Mouse (Mus musculus) regulatory T cell (primary cell): ENCODE results near the gene Fnip2.

Experiments
- in situ Hi-C: fragments of 300-600 bp; cut with MboI, MseI; formaldehyde crosslinking; loops from one replicate; pipeline ENCODE4 v1.15.1; 2025; ENCODE audit warnings: high pct_unique_total_duplicates

Gene Fnip2

GRCm38 (mm10) chr3:79531581-79532271 is 35.9 kb downstream of the Fnip2 start:
- in situ Hi-C loops = no loop called here

DNA sequence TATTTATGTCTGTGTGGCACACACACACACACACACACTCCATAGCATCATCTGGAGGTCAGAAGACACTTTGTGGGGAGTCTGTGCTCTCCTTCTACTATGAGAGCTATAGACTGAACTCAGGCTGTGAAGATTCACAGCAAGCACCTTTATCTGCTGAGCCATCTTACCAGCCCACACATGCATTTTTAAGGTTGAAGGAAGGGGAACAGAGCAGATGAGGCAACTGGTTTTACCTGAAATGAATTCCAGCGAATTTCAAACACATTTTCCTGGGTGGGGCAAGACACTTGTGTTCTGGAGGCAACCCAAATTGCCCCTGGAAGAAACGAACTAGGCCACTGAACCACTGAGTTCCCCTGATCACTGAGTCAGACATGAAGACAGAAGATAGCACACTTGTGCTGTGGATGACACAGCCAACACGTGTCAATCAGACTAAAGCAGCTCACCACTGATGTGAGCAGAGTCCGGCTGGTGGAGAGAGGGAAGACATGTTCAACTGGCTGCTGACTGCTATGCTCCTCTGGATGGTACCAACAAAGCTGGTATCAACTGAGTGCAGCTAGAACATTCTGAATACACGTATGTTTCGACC is 38.0 kb downstream of the Fnip2 start:
- in situ Hi-C loops = no loop called here

- in situ Hi-C loops = no loop called here
Observed at GRCm38 (mm10) chr3:79528451-79528850, 39.1 kb downstream of the Fnip2 start.

GRCm38 (mm10) chr3:79527921-79528320 is 39.7 kb downstream of the Fnip2 start:
- in situ Hi-C loops = no loop called here

DNA sequence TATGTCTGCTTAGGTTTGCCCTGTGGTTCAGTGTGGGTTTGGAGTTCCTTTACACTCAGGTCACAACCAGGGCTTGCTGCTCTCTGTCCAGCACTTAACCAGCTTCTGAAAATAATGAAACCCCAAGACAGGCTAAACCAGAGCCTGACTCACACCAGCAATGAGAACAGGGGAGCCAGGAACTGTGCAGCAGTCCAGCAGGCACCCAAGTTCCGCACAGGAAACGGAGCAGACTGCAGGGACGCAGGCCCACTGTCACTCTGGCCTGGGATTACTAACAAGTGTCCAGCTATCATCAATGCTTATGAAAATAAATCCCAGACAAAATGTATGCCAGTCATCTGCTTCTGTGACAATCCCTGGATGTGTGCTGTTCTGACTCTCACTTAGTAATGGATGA is 40.1 kb downstream of the Fnip2 start:
- in situ Hi-C loops = no loop called here

DNA sequence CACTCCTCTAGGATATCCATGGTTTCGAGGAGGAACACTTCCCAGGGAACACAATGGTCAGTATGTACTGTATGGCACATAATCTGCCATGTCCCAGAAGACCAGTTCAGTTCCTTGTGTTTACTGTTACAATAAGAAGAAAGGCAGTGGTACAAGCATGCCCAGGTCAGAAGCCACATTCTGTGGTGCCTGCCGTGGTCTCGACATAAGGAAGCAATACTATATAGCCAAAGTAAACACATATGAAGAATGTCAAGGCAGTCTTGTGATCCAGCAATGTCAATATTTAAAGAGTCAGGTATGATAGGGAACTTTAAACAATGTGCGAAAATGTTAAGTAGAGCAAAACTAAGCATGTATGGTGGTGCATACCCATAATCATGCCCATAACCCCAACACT is 44.2 kb downstream of the Fnip2 start:
- in situ Hi-C loops = no loop called here

DNA sequence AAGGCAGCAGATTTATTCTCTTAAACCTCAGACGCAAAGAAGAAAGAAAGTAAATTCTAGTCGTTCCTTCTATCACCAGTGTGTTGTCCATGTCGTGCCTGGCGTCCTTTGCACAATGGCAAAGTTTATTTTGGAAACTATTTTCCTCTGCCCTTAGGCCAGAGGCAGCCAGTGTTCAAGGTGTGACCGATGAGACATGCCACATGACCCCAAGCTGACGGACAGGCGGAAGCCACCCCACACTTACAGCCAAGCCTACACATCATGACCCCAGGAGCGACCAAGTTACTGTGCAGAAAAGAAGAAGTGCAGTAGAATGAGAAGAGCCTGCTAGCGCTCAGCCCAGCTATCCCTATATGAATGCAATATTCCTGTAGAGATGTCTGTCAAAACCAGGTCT is 47.7 kb downstream of the Fnip2 start:
- in situ Hi-C loops = no loop called here

DNA sequence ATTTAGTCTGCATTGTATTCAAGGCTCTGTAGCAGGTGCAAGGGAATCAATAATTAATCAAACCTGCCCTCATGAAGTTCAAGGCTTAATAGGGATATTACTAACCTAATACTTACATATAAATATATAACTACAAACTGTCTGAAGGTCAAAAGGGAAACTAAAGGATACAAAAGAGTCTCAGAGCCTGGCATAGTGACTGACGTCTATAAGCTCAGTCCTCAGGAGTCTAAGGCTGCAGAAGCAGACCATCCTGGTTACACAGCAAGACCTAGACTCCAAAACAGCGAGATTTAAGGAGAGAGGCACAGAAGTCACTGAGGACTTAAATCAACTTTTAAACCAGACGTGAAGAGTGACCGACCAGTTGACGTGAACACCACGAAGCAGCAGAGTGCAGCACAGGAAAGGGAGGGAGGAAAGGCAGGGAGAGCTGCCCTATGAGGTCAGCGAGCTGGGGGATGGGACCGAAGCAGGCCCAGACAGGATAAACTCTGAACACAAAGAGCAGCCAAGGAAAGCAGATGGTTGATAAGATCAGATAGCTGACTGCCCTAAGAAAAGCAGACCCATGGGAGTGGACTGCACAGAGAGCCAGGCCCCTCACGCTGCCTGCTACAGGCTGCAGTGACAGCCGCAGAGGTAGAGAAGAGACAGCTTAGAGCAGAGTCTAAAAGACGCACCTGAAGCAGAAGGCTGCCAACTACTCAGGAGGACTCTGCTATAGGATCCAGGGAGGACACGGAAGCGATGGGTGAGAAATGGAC is 48.7 kb downstream of the Fnip2 start:
- in situ Hi-C loops = no loop called here

DNA sequence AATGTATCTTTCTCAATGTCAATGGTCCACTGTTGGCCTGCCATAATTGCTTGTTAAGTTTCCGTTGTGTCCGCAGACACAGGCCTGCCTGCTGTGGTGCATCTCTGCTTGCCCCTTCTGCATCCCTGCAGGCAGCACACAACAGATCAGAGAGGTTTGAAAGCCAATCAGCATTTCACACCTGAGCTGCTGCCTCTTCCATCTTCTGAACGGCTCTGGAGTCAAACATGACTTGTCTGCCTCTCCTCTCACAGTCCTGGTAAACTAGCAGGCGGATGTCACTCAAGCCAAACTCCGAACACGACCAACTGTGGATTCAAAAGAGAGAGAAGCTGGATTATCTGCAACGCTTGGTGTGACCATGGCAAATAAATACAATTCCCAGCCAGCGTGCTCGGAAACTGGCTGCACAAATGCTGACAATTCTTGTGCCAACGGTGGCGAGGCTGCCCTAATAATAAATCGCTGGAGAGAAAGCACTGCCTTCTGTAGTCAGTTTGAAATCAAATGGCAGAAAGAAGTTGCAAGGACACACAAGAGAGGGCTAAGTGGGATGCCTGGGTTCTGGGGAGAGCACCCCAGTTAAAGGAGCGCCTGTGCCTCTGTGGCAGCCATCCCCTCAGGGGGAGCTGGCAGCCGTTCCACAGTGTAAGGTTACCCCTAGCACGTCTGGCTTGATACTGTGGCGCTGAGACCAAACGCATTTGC is 49.6 kb downstream of the Fnip2 start:
- in situ Hi-C loops = no loop called here

GRCm38 (mm10) chr3:79516958-79517357 is 50.6 kb downstream of the Fnip2 start:
- in situ Hi-C loops = no loop called here

GRCm38 (mm10) chr3:79516099-79516920 is 51.3 kb downstream of the Fnip2 start:
- in situ Hi-C loops = no loop called here

GRCm38 (mm10) chr3:79514304-79514703 is 53.3 kb downstream of the Fnip2 start:
- in situ Hi-C loops = no loop called here

- in situ Hi-C loops = no loop called here
Observed at GRCm38 (mm10) chr3:79501166-79501728, 66.3 kb downstream of the Fnip2 start.

DNA sequence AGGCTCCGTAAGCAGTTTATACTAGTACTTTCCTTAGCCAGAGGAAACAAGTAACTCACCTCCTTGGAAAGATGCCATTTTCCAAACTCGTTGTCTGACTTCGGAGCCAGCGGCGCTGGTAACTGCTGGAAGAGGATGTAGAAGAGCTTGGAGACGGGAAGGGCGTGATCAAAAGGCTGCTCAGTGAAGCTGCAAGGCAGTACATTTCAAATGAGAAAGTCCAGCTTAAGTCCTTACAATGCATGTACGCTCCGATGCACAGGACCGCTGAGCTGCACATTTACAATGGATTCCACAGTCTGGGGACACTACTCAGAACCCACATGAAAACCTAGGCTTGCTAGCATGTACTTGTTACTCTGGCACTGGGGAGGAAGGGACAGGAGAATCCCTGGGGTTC is 67.3 kb downstream of the Fnip2 start:
- in situ Hi-C loops = no loop called here

- in situ Hi-C loops = no loop called here
Observed at GRCm38 (mm10) chr3:79496668-79497067, 70.9 kb downstream of the Fnip2 start.

DNA sequence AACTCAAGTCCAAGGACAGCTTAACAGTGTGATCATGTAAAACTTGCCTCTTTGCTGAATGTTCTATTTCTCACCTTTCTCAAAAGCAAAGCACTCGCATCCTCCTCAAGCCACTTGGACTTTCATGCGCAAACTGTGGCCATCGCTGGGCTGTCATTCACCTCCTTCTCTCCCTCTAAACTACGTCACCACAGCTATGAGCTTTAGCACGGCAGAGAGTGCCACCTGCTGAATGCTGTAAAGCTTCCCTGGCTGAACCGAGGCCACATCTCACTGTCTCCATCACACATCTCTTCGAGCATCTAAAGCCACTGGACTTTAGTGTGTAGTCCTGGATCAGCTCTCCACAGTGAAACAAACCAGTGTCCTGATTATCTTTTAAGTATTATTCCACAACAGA is 72.4 kb downstream of the Fnip2 start:
- in situ Hi-C loops = no loop called here

DNA sequence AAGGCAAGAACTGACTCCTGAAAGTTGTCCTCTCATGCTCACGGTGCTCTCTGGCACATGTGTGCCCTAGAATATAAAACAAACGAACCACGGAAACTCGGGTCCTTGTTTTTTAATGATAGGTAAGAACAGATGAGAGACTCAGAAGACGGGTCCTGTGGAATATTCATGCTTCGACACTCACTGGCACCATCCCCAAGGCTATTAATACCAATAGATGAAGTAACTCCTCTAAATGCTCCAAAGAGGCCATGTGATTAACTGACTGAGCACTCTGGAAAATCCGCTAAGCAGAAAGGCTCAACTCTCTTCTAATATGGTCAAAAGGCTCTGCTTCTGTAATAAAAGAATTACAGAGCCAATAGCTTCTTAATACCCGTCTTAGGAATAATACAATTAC is 73.6 kb downstream of the Fnip2 start:
- in situ Hi-C loops = no loop called here

- in situ Hi-C loops = no loop called here
Observed at GRCm38 (mm10) chr3:79493064-79493463, 74.5 kb downstream of the Fnip2 start.

- in situ Hi-C loops = no loop called here
Observed at GRCm38 (mm10) chr3:79491614-79492013, 76.0 kb downstream of the Fnip2 start.

DNA sequence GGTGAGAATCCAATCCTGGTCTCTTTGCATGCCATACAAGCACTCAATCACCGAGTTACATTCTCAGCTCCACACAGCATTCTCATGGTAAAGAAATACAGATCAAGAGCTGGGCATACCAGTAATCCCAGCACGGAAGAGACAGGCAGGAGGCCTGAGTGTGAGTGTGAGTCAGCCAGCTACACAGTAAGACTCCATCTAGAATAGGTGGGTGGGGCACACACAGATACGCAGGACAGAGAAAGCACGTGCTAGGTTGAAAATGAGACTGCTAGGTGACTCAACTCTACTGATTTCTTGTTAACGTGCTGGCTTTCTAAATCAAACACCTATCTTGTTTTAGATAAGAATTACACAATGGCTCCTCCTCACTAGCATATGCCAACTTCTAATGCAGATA is 77.5 kb downstream of the Fnip2 start:
- in situ Hi-C loops = no loop called here

DNA sequence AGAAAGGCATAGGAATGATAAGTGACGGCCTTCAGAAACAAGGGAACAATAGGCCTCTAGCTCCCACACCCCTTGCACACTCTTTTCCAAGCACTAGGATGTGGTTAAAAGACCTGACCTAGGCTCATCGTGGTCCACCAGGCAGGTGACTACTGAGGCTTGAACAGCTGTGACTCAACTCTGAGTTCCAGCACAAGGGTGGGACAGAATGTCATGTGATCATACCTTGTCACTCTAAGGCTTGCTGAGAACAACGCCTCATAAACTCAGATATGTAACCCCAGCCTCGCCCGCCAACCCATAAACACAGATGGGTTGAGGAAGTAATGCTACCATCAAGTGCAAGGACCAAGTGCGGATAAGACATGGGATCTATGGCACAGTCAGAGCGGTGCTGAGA is 79.6 kb downstream of the Fnip2 start:
- in situ Hi-C loops = no loop called here
